Mouse (Mus musculus) embryonic fibroblast, embryonic 13.5 days (primary cell): Measurements from ENCODE around the gene Gpr21. TPM values are rescaled to one million over a fixed set of nuclear protein-coding genes. Genes with fewer than 3 reads are reported as not detected.

Experiments used
- H3K27ac ChIP-seq: 2 replicates; pipeline ENCODE4 v1.5.1; 2012; ENCODE audit warnings: low read length, control low read depth, inconsistent platforms; ENCODE audit not compliant: insufficient read depth
- H3K4me1 ChIP-seq: 2 replicates; pipeline ENCODE4 v1.6.1; 2011; ENCODE audit warnings: low read length; ENCODE audit not compliant: control insufficient read depth, insufficient read depth
- H3K4me3 ChIP-seq: 2 replicates; pipeline ENCODE4 v1.5.1; 2011; ENCODE audit warnings: mild to moderate bottlenecking, control low read depth, low read length; ENCODE audit not compliant: insufficient read depth
- CTCF ChIP-seq: IDR thresholded peaks from 2 replicates; pipeline ENCODE4 v1.5.1; 2011; ENCODE audit warnings: mild to moderate bottlenecking, control low read depth, low read length, moderate library complexity, borderline replicate concordance; ENCODE audit not compliant: insufficient read depth
- POLR2A ChIP-seq: IDR thresholded peaks from 2 replicates; pipeline ENCODE4 v1.6.1; 2011; ENCODE audit warnings: low read depth, mild to moderate bottlenecking, control low read depth, low read length, moderate library complexity
- polyA plus RNA-seq: library from polyadenylated mRNA; stranded (reverse); fragments of >200 nt; gene quantifications from 2 replicates; pipeline ENCODE4 v1.2.4, GENCODE M21; 2011; ENCODE audit warnings: low read depth; ENCODE audit not compliant: missing spikeins, insufficient read length

Gene Gpr21
- polyA plus RNA-seq, 1 experiment: 4.8 TPM

GRCm38 (mm10) chr2:37518561-37519285 lies 2.6 kb downstream of the Gpr21 start:
- no peaks in the 10 kb centered on the region for H3K4me1 ChIP-seq
- TF ChIP-seq CTCF (no peak), POLR2A (no peak)
- no peak overlapping the region for H3K4me3 ChIP-seq
- H3K27ac ChIP-seq: no peak overlapping the region

DNA sequence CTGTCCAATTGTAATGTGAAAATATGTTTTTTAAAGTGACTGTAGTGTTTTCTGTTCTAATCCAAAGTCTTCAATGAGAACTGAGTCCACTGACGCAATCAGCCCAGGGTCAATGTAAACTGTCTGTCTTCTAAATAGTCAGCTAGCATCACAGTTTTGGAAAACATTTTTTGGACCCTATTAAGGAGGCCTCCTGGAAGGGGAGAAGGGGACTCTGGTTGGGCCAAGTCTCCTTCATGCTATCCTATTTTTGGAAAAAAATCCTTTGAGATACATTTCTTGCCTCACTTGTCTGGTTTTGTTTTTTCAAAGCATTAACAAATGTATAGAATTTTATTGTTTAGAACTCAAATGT lies 3.1 kb downstream of the Gpr21 start:
- TF ChIP-seq CTCF (no peak), POLR2A (no peak)
- Histone ChIP-seq H3K4me1 (no peaks in the 10 kb centered on the region), H3K27ac (no peak overlapping the region), H3K4me3 (no peak overlapping the region)

GRCm38 (mm10) chr2:37527587-37527986 lies 11.5 kb downstream of the Gpr21 start:
- Histone ChIP-seq H3K27ac (peak overlapping the region; percentile 34), H3K4me3 (no peak overlapping the region), H3K4me1 (peaks cover 4% of the 10 kb centered on the region; the same call in 1 of the 2 replicates)
- TF ChIP-seq POLR2A: no peak
- no peak for TF ChIP-seq CTCF

GRCm38 (mm10) chr2:37529397-37529796 lies 13.3 kb downstream of the Gpr21 start:
- Histone ChIP-seq H3K4me3 (no peak overlapping the region), H3K27ac (no peak overlapping the region), H3K4me1 (peaks cover 4% of the 10 kb centered on the region; the same call in 1 of the 2 replicates)
- no peak for TF ChIP-seq POLR2A
- no peak for TF ChIP-seq CTCF

DNA sequence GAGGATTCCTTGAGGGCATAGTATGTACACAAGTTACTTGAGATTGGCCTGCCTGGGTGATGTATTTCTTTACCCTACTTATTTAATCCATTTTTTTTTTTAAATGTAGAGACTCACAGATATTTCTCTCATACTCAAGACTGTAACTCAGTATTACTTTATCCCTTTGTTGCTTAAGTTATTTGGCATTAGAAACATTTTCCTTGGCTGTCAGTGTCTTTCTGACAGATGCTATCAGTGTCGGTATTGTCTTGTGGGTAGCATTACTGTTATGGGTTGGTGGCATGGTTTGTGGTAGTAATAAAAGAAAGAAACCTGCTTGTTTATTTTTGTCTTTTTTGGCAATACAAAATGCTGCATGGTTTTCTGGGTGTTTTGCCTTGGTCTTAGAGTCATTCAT lies 14.6 kb downstream of the Gpr21 start:
- TF ChIP-seq POLR2A: no peak
- no peak for TF ChIP-seq CTCF
- H3K4me3 ChIP-seq: no peak overlapping the region
- no peak overlapping the region for H3K27ac ChIP-seq
- peaks cover 4% of the 10 kb centered on the region; the same call in 1 of the 2 replicates for H3K4me1 ChIP-seq

- H3K4me3 ChIP-seq: no peak overlapping the region
- no peak for TF ChIP-seq CTCF
- H3K4me1 ChIP-seq: peaks cover 2% of the 10 kb centered on the region; the same call in 1 of the 2 replicates
- H3K27ac ChIP-seq: no peak overlapping the region
Measured at GRCm38 (mm10) chr2:37531639-37532038, 15.5 kb downstream of the Gpr21 start.

DNA sequence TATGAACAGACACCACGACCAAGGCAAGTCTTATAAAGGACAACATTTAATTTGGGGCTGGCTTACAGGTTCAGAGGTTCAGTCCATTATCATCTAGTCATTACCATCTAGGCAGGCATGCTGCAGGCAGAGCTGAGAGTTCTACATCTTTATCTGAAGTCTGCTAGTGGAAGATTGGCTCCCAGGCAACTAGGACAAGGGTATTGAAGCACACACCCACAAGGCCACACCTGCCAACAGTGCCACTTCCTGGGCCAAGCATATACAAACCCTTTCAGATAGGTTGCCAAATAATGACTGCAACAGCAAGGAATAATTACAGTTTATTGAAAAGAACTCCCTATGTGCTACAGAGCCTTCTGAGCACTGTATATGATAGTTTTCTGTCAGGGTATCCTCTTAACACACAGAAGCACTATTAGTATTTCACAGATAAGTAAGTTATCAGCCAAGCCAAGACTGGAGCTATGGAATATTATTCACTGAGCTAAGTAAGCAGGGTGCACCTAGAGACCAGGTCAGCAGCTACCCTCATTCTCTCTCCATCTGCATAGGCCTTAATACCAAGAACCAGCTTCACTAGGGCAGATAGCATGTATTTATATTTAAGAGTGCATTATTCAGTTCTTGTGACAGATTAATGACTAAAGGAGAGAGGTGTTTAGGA lies 33.3 kb downstream of the Gpr21 start:
- no peaks in the 10 kb centered on the region for H3K4me1 ChIP-seq
- no peak overlapping the region for H3K4me3 ChIP-seq
- H3K27ac ChIP-seq: no peak overlapping the region
- TF ChIP-seq POLR2A: no peak
- no peak for TF ChIP-seq CTCF

- Histone ChIP-seq H3K4me3 (no peak overlapping the region), H3K27ac (no peak overlapping the region), H3K4me1 (no peaks in the 10 kb centered on the region)
- TF ChIP-seq CTCF (no peak), POLR2A (no peak)
Measured at GRCm38 (mm10) chr2:37556366-37556765, 40.2 kb downstream of the Gpr21 start.

DNA sequence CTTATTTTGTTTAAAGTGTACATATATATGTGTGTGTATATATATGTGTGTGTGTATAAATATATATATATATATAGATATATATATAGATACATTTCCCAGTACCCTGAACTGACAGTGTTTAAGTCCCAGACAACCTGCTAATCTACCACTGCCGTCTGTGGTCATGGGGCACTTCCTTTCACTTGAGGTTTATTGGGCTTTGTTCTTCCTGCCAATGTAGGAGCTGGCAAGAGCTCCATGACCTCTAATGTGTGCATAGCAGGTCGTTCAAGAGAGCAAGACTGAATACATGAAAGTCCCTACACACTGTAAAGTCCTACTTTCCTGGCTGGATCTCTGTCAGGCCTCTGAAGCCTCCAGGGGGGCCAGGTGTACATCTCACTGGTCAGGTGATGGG lies 49.4 kb downstream of the Gpr21 start:
- no peak for TF ChIP-seq POLR2A
- TF ChIP-seq CTCF: no peak
- H3K27ac ChIP-seq: no peak overlapping the region
- no peak overlapping the region for H3K4me3 ChIP-seq
- H3K4me1 ChIP-seq: 0 out of 2 replicates have a peak, but pooled peaks cover under 1% of the 10 kb centered on the region

GRCm38 (mm10) chr2:37566035-37566434 lies 49.9 kb downstream of the Gpr21 start:
- Histone ChIP-seq H3K4me1 (peaks cover 3% of the 10 kb centered on the region; the same call in 1 of the 2 replicates), H3K4me3 (no peak overlapping the region), H3K27ac (no peak overlapping the region)
- TF ChIP-seq CTCF: no peak
